Mouse (Mus musculus) neural tube, embryonic 10.5 days (tissue): ENCODE results near the gene Figla.
A peak's percentile ranks its signal among the peaks of the same experiment; 100 is the strongest.

Source experiments
- DNase-seq: peaks from one replicate; pipeline ENCODE4 v3.0.0-alpha.2; 2017; ENCODE audit warnings: low spot score; ENCODE audit errors: extremely low spot score

Gene Figla

GRCm38 (mm10) chr6:86028150-86028549 is 12.2 kb downstream of the Figla start:
- no peak for DNase-seq

GRCm38 (mm10) chr6:86028601-86029322 is 12.8 kb downstream of the Figla start, which contains the start of gene Add2:
Gene Add2 (plus strand): TSS chr6:86028681.
- DNase-seq, result peak; percentile 78

GRCm38 (mm10) chr6:86029323-86029713 is 13.3 kb downstream of the Figla start:
- DNase-seq, result no peak

GRCm38 (mm10) chr6:86031527-86031926 is 15.6 kb downstream of the Figla start:
- DNase-seq, result no peak

GRCm38 (mm10) chr6:86033635-86034034 is 17.7 kb downstream of the Figla start:
- no peak for DNase-seq

GRCm38 (mm10) chr6:86038901-86039300 is 22.9 kb downstream of the Figla start:
- DNase-seq, result no peak

- DNase-seq, result no peak
These were observed 24.2 kb downstream of the Figla start for GRCm38 (mm10) chr6:86040140-86040539.

GRCm38 (mm10) chr6:86047510-86047909 is 31.5 kb downstream of the Figla start:
- no peak for DNase-seq

GRCm38 (mm10) chr6:86048509-86048908 is 32.5 kb downstream of the Figla start:
- no peak for DNase-seq

GRCm38 (mm10) chr6:86050586-86051268 is 34.8 kb downstream of the Figla start:
- no peak for DNase-seq

- peak; percentile 44 for DNase-seq
These were observed 36.1 kb downstream of the Figla start for GRCm38 (mm10) chr6:86052032-86052459.

GRCm38 (mm10) chr6:86052556-86052955 is 36.6 kb downstream of the Figla start:
- peak; percentile 28 for DNase-seq

- DNase-seq, result no peak
These were observed 37.1 kb downstream of the Figla start for GRCm38 (mm10) chr6:86053099-86053498.

- no peak for DNase-seq
These were observed 37.6 kb downstream of the Figla start for GRCm38 (mm10) chr6:86053594-86053993.

- no peak for DNase-seq
These were observed 42.5 kb downstream of the Figla start for GRCm38 (mm10) chr6:86058475-86058874.

- no peak for DNase-seq
These were observed 43.3 kb downstream of the Figla start for GRCm38 (mm10) chr6:86059151-86059853.

GRCm38 (mm10) chr6:86060170-86060569 is 44.2 kb downstream of the Figla start:
- DNase-seq, result no peak

- DNase-seq, result no peak
These were observed 46.3 kb downstream of the Figla start for GRCm38 (mm10) chr6:86062226-86062625.

- DNase-seq, result no peak
These were observed 46.7 kb downstream of the Figla start for GRCm38 (mm10) chr6:86062684-86063083.

- no peak for DNase-seq
These were observed 48.5 kb downstream of the Figla start for GRCm38 (mm10) chr6:86064318-86065016.

- DNase-seq, result no peak
These were observed 50.8 kb downstream of the Figla start for GRCm38 (mm10) chr6:86066727-86067126.

- DNase-seq, result no peak
These were observed 51.2 kb downstream of the Figla start for GRCm38 (mm10) chr6:86067145-86067544.
